Mouse (Mus musculus) myocyte (in vitro differentiated cells): ENCODE data around the gene Sergef. TPM values are rescaled to one million over a fixed set of nuclear protein-coding genes. Genes with fewer than 3 reads are reported as not detected.

Source experiments
- H3K27me3 ChIP-seq: one replicate; pipeline ENCODE4 v1.6.1; 2011; ENCODE audit not compliant: control insufficient read depth, insufficient read depth, insufficient read length
- H3K36me3 ChIP-seq: one replicate; pipeline ENCODE4 v1.6.1; 2011; ENCODE audit not compliant: control insufficient read depth, insufficient read depth
- H3K4me2 ChIP-seq: one replicate; pipeline ENCODE4 v1.6.1; 2011; ENCODE audit warnings: low read depth, control low read depth
- H3K4me3 ChIP-seq: one replicate; pipeline ENCODE4 v1.5.1; 2011; ENCODE audit warnings: mild to moderate bottlenecking, control low read depth, moderate library complexity
- H3K79me2 ChIP-seq: one replicate; pipeline ENCODE4 v1.6.1; 2011; ENCODE audit not compliant: control insufficient read depth, insufficient read depth
- H3ac ChIP-seq: one replicate; pipeline ENCODE4 v1.6.1; 2011; ENCODE audit not compliant: control insufficient read depth, insufficient read length
- CEBPB ChIP-seq: IDR thresholded peaks from 2 replicates; pipeline ENCODE4 v1.6.1; 2011; ENCODE audit warnings: mild to moderate bottlenecking, moderate library complexity; ENCODE audit not compliant: poor library complexity, insufficient read depth, severe bottlenecking
- E2F4 ChIP-seq: IDR thresholded peaks from one replicate; pipeline ENCODE4 v1.6.1; 2011; ENCODE audit warnings: mild to moderate bottlenecking, control low read depth, moderate library complexity; ENCODE audit not compliant: insufficient read depth
- MAX ChIP-seq: IDR thresholded peaks from one replicate; pipeline ENCODE4 v1.6.1; 2011; ENCODE audit warnings: low read depth, mild to moderate bottlenecking, control low read depth
- MYOD1 ChIP-seq, 3 experiments: IDR thresholded peaks; one replicate each; pipeline ENCODE4 v1.6.1; 2011; ENCODE audit warnings: control low read depth in 2 of 3, low read depth in 2 of 3, mild to moderate bottlenecking in 2 of 3, moderate library complexity in 1 of 3; ENCODE audit not compliant: insufficient read length in 2 of 3, control insufficient read depth in 1 of 3
- MYOG ChIP-seq, 3 experiments: IDR thresholded peaks; one replicate each; pipeline ENCODE4 v1.6.1; 2011; ENCODE audit warnings: control low read depth in 2 of 3, low read depth in 2 of 3, mild to moderate bottlenecking in 2 of 3; ENCODE audit not compliant: insufficient read length in 2 of 3, control insufficient read depth in 1 of 3, insufficient read depth in 1 of 3
- POLR2A ChIP-seq: IDR thresholded peaks from one replicate; pipeline ENCODE4 v1.6.1; 2011; ENCODE audit warnings: low read depth, mild to moderate bottlenecking, control low read depth, moderate library complexity; ENCODE audit not compliant: insufficient read length
- POLR2AphosphoS2 ChIP-seq: IDR thresholded peaks from one replicate; pipeline ENCODE4 v1.6.1; 2011; ENCODE audit warnings: low read depth, control low read depth; ENCODE audit not compliant: insufficient read length
- REST ChIP-seq: IDR thresholded peaks from one replicate; pipeline ENCODE4 v1.6.1; 2011; ENCODE audit warnings: mild to moderate bottlenecking, control low read depth, moderate library complexity; ENCODE audit not compliant: insufficient read depth, insufficient read length
- SRF ChIP-seq: IDR thresholded peaks from one replicate; pipeline ENCODE4 v1.6.1; 2011; ENCODE audit warnings: low read depth; ENCODE audit not compliant: control insufficient read depth, insufficient read length
- TCF12 ChIP-seq: IDR thresholded peaks from one replicate; pipeline ENCODE4 v1.6.1; 2011; ENCODE audit warnings: mild to moderate bottlenecking, control low read depth; ENCODE audit not compliant: poor library complexity, insufficient read depth, severe bottlenecking
- TCF3 ChIP-seq: IDR thresholded peaks from one replicate; pipeline ENCODE4 v1.6.1; 2011; ENCODE audit warnings: low read depth, control low read depth; ENCODE audit not compliant: insufficient read length
- USF1 ChIP-seq: IDR thresholded peaks from one replicate; pipeline ENCODE4 v1.6.1; 2011; ENCODE audit warnings: low read depth, mild to moderate bottlenecking, control low read depth, moderate library complexity
- polyA plus RNA-seq: library from polyadenylated mRNA; unstranded; fragments of >200 nt; fragmentation: generic; extraction: Trizol; gene quantifications from one replicate; pipeline ENCODE4 v1.2.1, GENCODE M21; 2012; ENCODE audit warnings: missing spikeins

Gene Sergef
- polyA plus RNA-seq, 1 experiment = 13.9 TPM

- Histone ChIP-seq H3K4me3 (no peak overlapping the region), H3K79me2 (no peaks in the 10 kb centered on the region), H3K36me3 (no peaks in the 10 kb centered on the region), H3ac (no peak overlapping the region), H3K4me2 (no peak overlapping the region), H3K27me3 (peaks cover 14% of the 10 kb centered on the region)
- TF ChIP-seq POLR2AphosphoS2 (no peak), E2F4 (no peak)
These were observed 177.3 kb downstream of the Sergef start for GRCm38 (mm10) chr7:46462287-46462686.

GRCm38 (mm10) chr7:46459605-46460245 is 179.9 kb downstream of the Sergef start:
- no peak overlapping the region for H3ac ChIP-seq

GRCm38 (mm10) chr7:46459200-46459599 is 180.4 kb downstream of the Sergef start:
- H3K36me3 ChIP-seq = no peaks in the 10 kb centered on the region
- H3K4me3 ChIP-seq = no peak overlapping the region
- TF ChIP-seq REST (no peak), SRF (no peak), TCF12 (no peak), MAX (no peak), E2F4 (no peak), POLR2AphosphoS2 (no peak), POLR2A (no peak), MYOG (IDR thresholded peaks at IDR 0.05; ENCODE audit: control insufficient read depth in 1 of 3, insufficient read depth in 1 of 3, insufficient read length in 2 of 3, low read depth in 2 of 3) (no peak), CEBPB (no peak)
- H3ac ChIP-seq = no peak overlapping the region
- no peaks in the 10 kb centered on the region for H3K79me2 ChIP-seq
- H3K4me2 ChIP-seq = no peak overlapping the region
- H3K27me3 ChIP-seq = peaks cover 21% of the 10 kb centered on the region

More at GRCm38 (mm10) chr7:46459605-46460245, 179.9 kb downstream of the Sergef start:
- H3K4me2 ChIP-seq = no peak overlapping the region
- H3K36me3 ChIP-seq = no peaks in the 10 kb centered on the region
- peaks cover 21% of the 10 kb centered on the region for H3K27me3 ChIP-seq
- TF ChIP-seq E2F4 = no peak
- no peaks in the 10 kb centered on the region for H3K79me2 ChIP-seq
- no peak overlapping the region for H3K4me3 ChIP-seq

GRCm38 (mm10) chr7:46457889-46458288 is 181.7 kb downstream of the Sergef start:
- H3K4me3 ChIP-seq = no peak overlapping the region
- no peak for TF ChIP-seq TCF3
- TF ChIP-seq SRF = no peak
- no peak for TF ChIP-seq CEBPB
- no peak for TF ChIP-seq MYOG (IDR thresholded peaks at IDR 0.05; ENCODE audit: control insufficient read depth in 1 of 3, insufficient read depth in 1 of 3, insufficient read length in 2 of 3, low read depth in 2 of 3)
- no peak for TF ChIP-seq TCF12
- TF ChIP-seq POLR2AphosphoS2 = no peak
- no peak for TF ChIP-seq POLR2A
- no peak for TF ChIP-seq MYOD1 (IDR thresholded peaks at IDR 0.05; ENCODE audit: control insufficient read depth in 1 of 3, insufficient read length in 2 of 3, low read depth in 2 of 3)
- TF ChIP-seq USF1 = no peak
- TF ChIP-seq REST = no peak
- TF ChIP-seq MAX = no peak
- TF ChIP-seq E2F4 = no peak
- H3ac ChIP-seq = no peak overlapping the region

GRCm38 (mm10) chr7:46453930-46454679 is 185.5 kb downstream of the Sergef start:
- no peaks in the 10 kb centered on the region for H3K36me3 ChIP-seq
- no peak for TF ChIP-seq CEBPB
- no peak for TF ChIP-seq POLR2AphosphoS2
- TF ChIP-seq MAX = no peak
- TF ChIP-seq MYOG (IDR thresholded peaks at IDR 0.05; ENCODE audit: control insufficient read depth in 1 of 3, insufficient read depth in 1 of 3, insufficient read length in 2 of 3, low read depth in 2 of 3) = no peak
- TF ChIP-seq E2F4 = no peak
- TF ChIP-seq TCF12 = no peak
- TF ChIP-seq REST = no peak
- TF ChIP-seq SRF = no peak
- TF ChIP-seq MYOD1 (IDR thresholded peaks at IDR 0.05; ENCODE audit: control insufficient read depth in 1 of 3, insufficient read length in 2 of 3, low read depth in 2 of 3) = no peak
- TF ChIP-seq TCF3 = no peak
- TF ChIP-seq USF1 = no peak
- no peak for TF ChIP-seq POLR2A
- H3K79me2 ChIP-seq = no peaks in the 10 kb centered on the region
- no peak overlapping the region for H3K4me3 ChIP-seq
- H3K4me2 ChIP-seq = no peak overlapping the region
- H3ac ChIP-seq = no peak overlapping the region
- peaks cover 15% of the 10 kb centered on the region for H3K27me3 ChIP-seq

More at GRCm38 (mm10) chr7:46457889-46458288, 181.7 kb downstream of the Sergef start:
- Histone ChIP-seq H3K27me3 (peaks cover 28% of the 10 kb centered on the region), H3K79me2 (no peaks in the 10 kb centered on the region), H3K4me2 (no peak overlapping the region), H3K36me3 (no peaks in the 10 kb centered on the region)
